18 mouse cellular contexts compared by ENCODE assay signal in the genomic region with DNA sequence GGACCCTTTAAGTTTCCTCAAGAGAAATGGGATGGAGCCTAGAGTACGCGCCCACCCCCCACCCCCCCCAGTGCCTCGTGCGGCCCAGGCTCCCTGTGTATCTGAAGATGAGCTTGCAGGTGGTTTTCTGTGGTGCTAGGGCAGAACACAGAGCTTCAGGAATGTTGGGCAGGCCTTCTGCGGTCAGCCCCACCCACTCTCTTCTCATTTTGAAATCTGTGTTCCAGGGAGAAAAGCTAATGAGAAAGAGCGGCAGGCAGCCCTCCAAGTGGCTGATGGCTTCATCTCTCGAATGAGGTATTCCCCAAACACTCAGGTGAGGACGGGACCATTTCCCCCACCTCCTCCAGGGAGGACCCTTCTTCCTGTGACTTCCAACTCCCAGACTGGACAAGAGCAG.
DNase-seq lines count a peak whose midpoint lies in the region.
"Had no signal": no experiment of that assay in that cellular context is flagged by ENCODE, and none has a peak within 500 bp of the region (broad histone marks: within the 10 kb centered on the region; RNA-seq: fewer than 3 reads in every experiment).

No protein-coding gene starts in this region.

- peak; percentile 34 to 58 for DNase-seq in lung, adult 18-20 months
- DNase-seq in lung, postnatal 10 days = no peak
- DNase-seq in lung, postnatal 36 days = peak; percentile 38
- DNase-seq in lung, postnatal 25 days (ENCODE audit: low spot score) = no peak
- DNase-seq in Muller cell, postnatal 12 days (ENCODE audit: inconsistent ontology term) = peak; percentile 18
- peak; percentile 65 for DNase-seq in ZHBTc4 (ENCODE audit: low read depth, low spot score)
- DNase-seq in right cerebral cortex, postnatal 25 days = no peak
- DNase-seq in kidney, adult 8-10 months = no peak
- DNase-seq: adrenal gland, adult 2 months; adrenal gland, postnatal 10 days; adrenal gland, postnatal 25 days; cerebellum, adult 11 months; cerebellum, adult 18-20 months; cerebellum, adult 8-10 months; cerebellum, adult 9-11 months; cerebellum, postnatal 14 days; cerebellum, postnatal 36 days; embryo, embryonic 11 days had no signal

Comparison
In these comparisons a context has a peak if more than half of its experiments do, and no peak if none do; other contexts are left out.
1. DNase-seq: peak in lung, adult 18-20 months (2 of 2), lung, postnatal 36 days (single experiment), Muller cell, postnatal 12 days (single experiment) and ZHBTc4 (single experiment); none in lung, postnatal 10 days (single experiment), lung, postnatal 25 days (single experiment), right cerebral cortex, postnatal 25 days (single experiment) and kidney, adult 8-10 months (0 of 2).